Mouse (Mus musculus) heart, adult 2 months (tissue): ENCODE measurements at regions not wholly inside any gene's neighbourhood (a gene's known extent, or its start where the extent isn't known, plus 50 kb on each side); places are given as distances from the start of the nearest gene placed in this dataset.

Experiments
- DNase-seq, 2 experiments: peaks; one replicate each; pipeline ENCODE4 v3.0.0; 2021
- H3K27ac ChIP-seq: fragments of 200-600 bp; 2 replicates; pipeline ENCODE4 v1.8.1; 2022
- H3K27me3 ChIP-seq: fragments of 200-500 bp; 2 replicates; pipeline ENCODE4 v1.6.1; 2012; ENCODE audit warnings: mild to moderate bottlenecking, low read length, inconsistent platforms, mixed read lengths; ENCODE audit not compliant: control insufficient read depth, insufficient read depth
- H3K36me3 ChIP-seq: fragments of 200-500 bp; 2 replicates; pipeline ENCODE4 v1.6.1; 2012; ENCODE audit warnings: low read length, inconsistent platforms; ENCODE audit not compliant: control insufficient read depth, insufficient read depth
- H3K4me1 ChIP-seq: fragments of 200-500 bp; 2 replicates; pipeline ENCODE4 v1.6.1; 2011; ENCODE audit warnings: low read length; ENCODE audit not compliant: control insufficient read depth, insufficient read depth
- H3K4me3 ChIP-seq: fragments of 200-600 bp; 2 replicates; pipeline ENCODE4 v1.8.1; 2022
- H3K79me2 ChIP-seq: fragments of 200-500 bp; replicated peaks from 2 replicates; pipeline ENCODE4 v1.6.1; 2012; ENCODE audit warnings: mild to moderate bottlenecking, inconsistent platforms, low read length, moderate library complexity, mixed read lengths; ENCODE audit not compliant: control insufficient read depth, insufficient read depth
- H3K9ac ChIP-seq: fragments of 200-500 bp; 2 replicates; pipeline ENCODE4 v1.6.1; 2012; ENCODE audit warnings: low read depth, mild to moderate bottlenecking, control low read depth, inconsistent platforms, low read length, mixed read lengths
- CTCF ChIP-seq: fragments of 200-600 bp; IDR thresholded peaks from 2 replicates; pipeline ENCODE4 v1.8.1; 2022; ENCODE audit warnings: antibody characterized with exemption, mild to moderate bottlenecking, moderate library complexity
- EP300 ChIP-seq: fragments of 200-500 bp; IDR thresholded peaks from 2 replicates; pipeline ENCODE4 v1.6.1; 2011; ENCODE audit warnings: low read depth, low read length, control low read depth; ENCODE audit not compliant: insufficient read depth
- POLR2A ChIP-seq: fragments of 200-500 bp; IDR thresholded peaks from 2 replicates; pipeline ENCODE4 v1.6.1; 2011; ENCODE audit warnings: mild to moderate bottlenecking, low read depth, low read length, control low read depth; ENCODE audit not compliant: insufficient read depth
- WGBS: fragments of 180-500 bp; shearing (Covaris S2); methylation state at CpG from one replicate; pipeline ENCODE4 v1.1.7; 2018; 5-methylcytosine and 5-hydroxymethylcytosine counted together
- intact Hi-C: fragments of 180-260 bp; cut with DNase I; formaldehyde crosslinking; loops from one replicate; pipeline ENCODE4 v1.15.1; 2025

DNA sequence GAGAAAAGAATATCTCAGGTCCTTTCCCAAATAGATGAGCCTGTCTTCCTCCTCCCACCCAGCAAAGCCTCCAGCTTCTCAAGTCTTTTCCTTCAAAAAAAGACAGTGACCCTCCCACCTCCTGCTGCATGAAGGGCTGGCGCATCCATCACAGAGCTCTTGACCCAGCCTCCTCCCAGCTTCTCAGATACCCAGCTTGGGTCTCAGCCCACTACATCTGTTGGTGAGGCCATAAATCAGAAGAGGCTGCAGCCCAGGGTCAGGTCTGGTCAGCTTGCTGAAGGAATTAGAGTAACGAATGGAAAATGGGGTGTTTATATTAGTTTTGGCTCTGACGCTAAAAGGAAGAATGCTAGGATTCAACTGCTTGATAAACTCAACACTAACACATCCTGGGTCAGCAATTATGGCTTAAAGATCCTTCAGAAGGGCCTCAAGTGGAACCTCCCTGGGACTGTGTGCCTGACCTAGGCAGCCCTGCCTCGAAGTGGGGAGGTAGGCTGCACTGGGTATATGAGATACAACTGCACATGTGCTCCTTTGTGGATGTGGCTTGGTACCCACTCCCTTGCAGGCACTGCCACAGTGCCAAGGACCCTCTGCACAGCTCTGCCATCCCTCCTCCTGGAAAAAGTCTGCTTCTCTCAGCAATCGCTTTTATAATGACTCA lies 61.6 kb upstream of the Rbm19 start:
- 60% methylated on average over 5 of the region's 5 CpGs for WGBS
- Histone ChIP-seq H3K4me3 (no peak overlapping the region), H3K27ac (no peak overlapping the region), H3K36me3 (no peaks in the 10 kb centered on the region), H3K27me3 (no peaks in the 10 kb centered on the region), H3K79me2 (no peaks in the 10 kb centered on the region), H3K4me1 (no peaks in the 10 kb centered on the region), H3K9ac (no peak overlapping the region)
- intact Hi-C loops = no loop called here
- no peak for DNase-seq
- TF ChIP-seq CTCF = no peak
- TF ChIP-seq POLR2A = no peak
- no peak for TF ChIP-seq EP300
